Mouse (Mus musculus) kidney, adult 2 months (tissue): Measurements from ENCODE around the gene Grk3.

Source experiments
- CTCF ChIP-seq: fragments of 200-500 bp; conservative IDR thresholded peaks from 2 replicates; pipeline ENCODE4 v1.5.1; 2011; ENCODE audit warnings: low read depth, mild to moderate bottlenecking, control low read depth, low read length, moderate library complexity, mixed read lengths; ENCODE audit not compliant: insufficient read depth, insufficient read length
- POLR2A ChIP-seq: fragments of 200-500 bp; IDR thresholded peaks from one replicate; pipeline ENCODE4 v1.6.1; 2011; ENCODE audit warnings: low read depth, low read length, control low read depth

DNA sequence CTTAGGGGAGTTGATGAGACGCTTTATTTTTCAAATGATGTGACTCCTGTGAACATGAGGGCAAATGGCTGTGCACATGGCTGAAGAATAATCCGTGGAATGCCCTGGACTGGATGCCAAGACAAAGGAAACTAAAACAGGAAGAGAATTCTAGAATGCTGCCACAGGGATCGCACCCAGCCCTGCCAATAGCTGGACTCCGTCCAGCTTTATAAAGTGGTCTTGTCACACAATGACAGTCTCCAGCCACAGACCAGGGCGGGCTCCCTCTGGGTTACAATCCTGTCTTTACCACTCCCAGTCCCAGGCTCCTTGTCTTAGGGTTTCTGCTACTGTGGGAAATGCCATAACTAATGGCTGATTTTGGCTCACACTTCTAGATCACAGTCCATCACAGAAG lies 38.5 kb downstream of the Grk3 start:
- TF ChIP-seq POLR2A (no peak), CTCF (no peak)
